Mouse (Mus musculus) midbrain, embryonic 10.5 days (tissue): ENCODE results near the gene Six4. TPM values are rescaled to one million over a fixed set of nuclear protein-coding genes. Genes with fewer than 3 reads are reported as not detected.
A peak's percentile ranks its signal among the peaks of the same experiment; 100 is the strongest.
"Not testable (repeated sequence)": the region's sequence is repeated elsewhere in the genome, so short reads cannot be mapped to it uniquely, and the experiment has no call there.

Experiments
- DNase-seq: peaks from one replicate; pipeline ENCODE4 v3.0.0-alpha.2; 2017; ENCODE audit warnings: low spot score
- H3K27ac ChIP-seq: fragments of 300-500 bp; sonication (generic); replicated peaks from 2 replicates; pipeline ENCODE4 v1.5.1; 2016; ENCODE audit warnings: mild to moderate bottlenecking
- H3K27me3 ChIP-seq: fragments of 300-500 bp; sonication (generic); 2 replicates; pipeline ENCODE4 v1.6.1; 2016; ENCODE audit warnings: low read depth, mild to moderate bottlenecking; ENCODE audit not compliant: poor library complexity, severe bottlenecking
- H3K36me3 ChIP-seq: fragments of 300-500 bp; sonication (generic); 2 replicates; pipeline ENCODE4 v1.6.1; 2016; ENCODE audit warnings: mild to moderate bottlenecking, moderate library complexity
- H3K4me1 ChIP-seq: fragments of 300-500 bp; sonication (generic); 2 replicates; pipeline ENCODE4 v1.6.1; 2016
- H3K4me3 ChIP-seq: fragments of 300-500 bp; sonication (generic); 2 replicates; pipeline ENCODE4 v1.5.1; 2016; ENCODE audit warnings: mild to moderate bottlenecking, moderate library complexity
- H3K9me3 ChIP-seq: fragments of 300-500 bp; sonication (generic); replicated peaks from 2 replicates; pipeline ENCODE4 v1.6.1; 2016; ENCODE audit warnings: mild to moderate bottlenecking
- WGBS: fragments of 180-500 bp; shearing (Covaris S2); methylation state at CpG from one replicate; pipeline ENCODE4 v1.1.7; 2016; 5-methylcytosine and 5-hydroxymethylcytosine counted together
- polyA plus RNA-seq: library from polyadenylated mRNA; unstranded; fragments of >200 nt; fragmentation: Nextera tagmentation; extraction: Ambion mirVana; gene quantifications from 2 replicates; pipeline ENCODE4 v1.2.1, GENCODE M21; 2016

Gene Six4
- polyA plus RNA-seq, 1 experiment from 2014 or later: 3.9 TPM

DNA sequence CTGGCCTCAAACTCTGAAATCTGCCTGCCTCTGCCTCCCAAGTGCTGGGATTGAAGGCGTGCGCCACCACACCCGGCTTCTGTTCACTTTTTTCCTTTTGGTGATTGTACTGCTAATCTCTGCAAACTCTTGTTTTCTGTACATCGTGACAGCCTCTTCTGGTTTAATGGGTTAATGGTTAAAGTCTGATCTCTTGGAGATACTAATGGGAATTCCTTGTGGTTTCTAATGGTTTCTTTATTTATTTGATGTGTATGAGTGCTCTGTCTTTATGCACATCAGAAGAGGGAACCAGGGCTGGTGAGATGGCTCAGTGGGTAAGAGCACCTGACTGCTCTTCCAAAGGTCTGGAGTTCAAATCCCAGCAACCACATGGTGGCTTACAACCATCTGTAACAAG lies 31.4 kb downstream of the Six4 start:
- H3K9me3 ChIP-seq, H3K27me3 ChIP-seq, DNase-seq, H3K4me1 ChIP-seq, H3K4me3 ChIP-seq, H3K36me3 ChIP-seq, H3K27ac ChIP-seq: not testable (repeated sequence)
- WGBS: 89% methylated on average over 4 of the region's 4 CpGs

DNA sequence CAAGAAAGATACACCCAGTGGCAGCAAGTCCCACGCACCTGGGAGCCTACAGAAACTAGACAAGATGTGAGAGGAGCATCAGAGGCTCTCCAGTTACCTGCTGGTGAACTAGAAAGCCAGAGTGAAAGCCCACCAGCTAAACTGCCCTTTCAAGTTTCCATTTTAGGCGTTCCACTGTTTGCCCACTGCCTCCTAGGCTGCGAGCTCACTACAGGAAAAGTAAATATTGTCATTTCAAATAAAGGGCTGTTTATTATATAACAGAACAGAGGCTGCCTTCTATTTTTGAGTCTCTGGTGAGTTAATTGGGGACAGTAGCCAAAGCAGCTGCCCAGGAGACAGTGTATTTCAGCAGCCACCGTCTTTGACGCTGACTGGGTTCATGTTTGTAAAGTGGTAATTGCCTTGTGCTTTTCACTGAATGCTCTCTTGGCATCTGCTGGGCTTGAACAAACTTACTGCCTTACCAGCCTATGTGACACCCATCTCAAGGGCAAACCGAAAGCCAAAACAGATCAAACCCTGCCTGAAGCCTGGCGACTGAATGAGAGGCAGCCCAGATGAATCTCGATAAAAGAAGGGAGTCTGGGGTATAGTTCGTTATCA lies 52.3 kb downstream of the Six4 start:
- Histone ChIP-seq H3K4me1 (no peaks in the 10 kb centered on the region), H3K27me3 (peaks cover 24% of the 10 kb centered on the region), H3K4me3 (no peak overlapping the region), H3K27ac (no peak overlapping the region), H3K9me3 (no peaks in the 10 kb centered on the region), H3K36me3 (no peaks in the 10 kb centered on the region)
- no peak for DNase-seq
- 65% methylated on average over 9 of the region's 9 CpGs for WGBS

DNA sequence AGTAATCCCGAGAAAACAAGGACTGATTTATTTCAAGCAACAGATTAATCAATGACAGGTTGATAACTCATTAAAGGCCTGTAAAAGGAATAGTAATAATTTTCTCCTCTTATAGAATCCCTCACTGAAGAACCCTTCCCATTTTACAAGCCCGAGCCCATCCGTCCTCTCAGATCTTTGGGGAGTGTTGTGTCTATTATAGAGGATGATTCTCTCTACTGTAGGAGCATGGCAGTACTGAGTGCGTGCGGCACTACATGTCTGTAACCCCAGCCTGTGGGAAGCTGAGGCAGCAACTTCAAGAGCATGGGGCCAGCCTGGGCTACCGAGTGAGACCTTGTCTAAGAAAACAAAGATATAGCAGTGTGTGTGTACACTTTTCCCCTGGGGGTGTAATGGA lies 55.8 kb downstream of the Six4 start:
- 94% methylated on average over 6 of the region's 6 CpGs for WGBS
- H3K4me3 ChIP-seq: no peak overlapping the region
- no peak overlapping the region for H3K27ac ChIP-seq
- H3K36me3 ChIP-seq: no peaks in the 10 kb centered on the region
- DNase-seq: no peak
- H3K9me3 ChIP-seq: no peaks in the 10 kb centered on the region
- peaks cover 58% of the 10 kb centered on the region for H3K27me3 ChIP-seq
- peaks cover 29% of the 10 kb centered on the region for H3K4me1 ChIP-seq

DNA sequence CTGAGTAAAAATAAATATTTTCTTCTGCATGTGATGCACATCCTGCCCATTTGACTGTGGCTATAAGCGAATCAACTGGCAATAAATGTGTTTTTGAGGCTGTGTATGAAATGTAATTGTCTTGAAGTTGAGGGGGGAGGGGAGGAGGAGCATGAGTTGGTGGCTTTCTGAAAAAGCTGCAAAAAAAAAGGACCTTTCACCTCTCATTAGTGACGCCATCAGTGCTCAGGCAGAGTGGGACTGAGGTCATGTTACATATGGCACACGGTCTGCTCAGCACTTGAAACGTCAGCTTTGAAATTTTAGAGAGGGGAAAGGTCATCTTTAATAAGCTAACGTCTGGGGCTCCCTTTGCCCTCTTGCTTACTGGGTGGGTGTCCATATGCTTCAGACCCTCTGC lies 57.8 kb downstream of the Six4 start:
- H3K36me3 ChIP-seq: no peaks in the 10 kb centered on the region
- 13% methylated on average over 5 of the region's 5 CpGs for WGBS
- no peak overlapping the region for H3K4me3 ChIP-seq
- H3K27ac ChIP-seq: no peak overlapping the region
- H3K27me3 ChIP-seq: peaks cover 78% of the 10 kb centered on the region
- H3K9me3 ChIP-seq: no peaks in the 10 kb centered on the region
- DNase-seq: no peak
- peaks cover 36% of the 10 kb centered on the region for H3K4me1 ChIP-seq

DNA sequence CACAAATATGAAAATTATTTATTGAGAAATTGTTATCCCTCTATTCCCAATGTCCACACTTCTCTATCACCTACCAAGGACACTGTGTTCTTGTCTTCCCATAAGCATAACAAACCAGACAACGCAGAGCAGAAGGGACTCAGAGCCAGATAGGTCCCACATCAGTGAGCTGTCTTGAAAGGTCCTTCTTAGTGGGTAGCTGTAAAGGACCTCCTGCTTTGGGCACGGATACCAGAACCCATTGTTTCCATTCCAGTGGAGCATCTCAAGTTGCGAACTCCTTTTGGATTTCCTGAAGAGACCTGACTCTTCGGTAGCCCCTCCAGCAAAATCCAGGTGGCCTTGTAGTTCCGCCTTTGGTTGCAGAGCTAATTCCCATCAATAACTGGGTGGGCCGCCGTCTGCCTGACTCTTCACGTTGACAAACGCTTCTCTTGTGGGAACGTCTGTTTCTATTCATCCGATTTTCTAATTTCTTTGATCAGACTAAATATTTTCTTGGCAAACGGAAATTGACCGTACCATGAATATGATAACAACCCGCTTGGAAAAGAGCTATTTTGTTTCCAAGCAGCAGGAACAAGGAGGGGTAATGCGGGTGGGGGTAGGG lies 58.6 kb downstream of the Six4 start:
- H3K4me1 ChIP-seq: peaks cover 36% of the 10 kb centered on the region

DNA sequence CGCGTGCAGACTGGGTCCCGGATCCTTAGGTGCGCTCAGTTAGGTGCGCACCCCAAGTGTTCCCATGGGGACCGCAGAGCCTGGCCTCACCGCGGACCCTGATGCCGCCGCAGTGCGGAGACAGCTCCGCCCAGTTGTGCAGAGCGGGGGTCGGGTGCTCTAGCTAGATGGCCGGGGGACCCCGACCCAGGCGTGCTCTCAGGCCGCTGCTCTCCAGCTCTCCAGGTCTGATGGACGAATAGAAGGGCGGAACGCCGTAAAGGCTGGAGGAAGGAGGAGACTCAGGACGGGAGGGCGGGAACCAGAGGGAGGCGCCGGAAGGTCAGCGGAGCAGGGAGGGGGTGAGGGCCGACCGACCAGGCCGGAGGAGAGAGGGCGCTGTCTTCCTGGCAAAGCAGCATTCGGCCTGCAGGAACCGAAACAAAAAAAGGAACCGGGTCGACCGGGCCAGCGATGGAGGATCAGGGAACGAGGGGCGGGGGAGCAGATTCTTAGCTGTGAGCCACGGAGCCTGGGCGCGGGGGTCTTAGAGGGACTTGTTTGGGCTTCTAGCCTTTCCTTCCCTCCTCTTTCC lies 59.5 kb downstream of the Six4 start, which contains the start of gene Six1:
Six1 (minus strand) TSS at position 220 of the 574 bp plus-strand sequence.
- no peaks in the 10 kb centered on the region for H3K9me3 ChIP-seq
- H3K27me3 ChIP-seq: peaks cover 95% of the 10 kb centered on the region
- no peaks in the 10 kb centered on the region for H3K36me3 ChIP-seq
- peaks cover 36% of the 10 kb centered on the region for H3K4me1 ChIP-seq
- under 1% methylated on average over 42 of the region's 42 CpGs for WGBS
- no peak within 1 kb of the TSS; the same call in 1 of the 2 replicates for H3K27ac ChIP-seq
- peak within 1 kb of the TSS; percentile 54 for H3K4me3 ChIP-seq
- DNase-seq: peak; percentile 87

More for the DNA sequence above, 58.6 kb downstream of the Six4 start:
- no peak overlapping the region for H3K27ac ChIP-seq
- no peak for DNase-seq
- no peaks in the 10 kb centered on the region for H3K9me3 ChIP-seq
- no peak overlapping the region for H3K4me3 ChIP-seq
- 9% methylated on average over 15 of the region's 15 CpGs for WGBS
- no peaks in the 10 kb centered on the region for H3K36me3 ChIP-seq
- peaks cover 86% of the 10 kb centered on the region for H3K27me3 ChIP-seq

DNA sequence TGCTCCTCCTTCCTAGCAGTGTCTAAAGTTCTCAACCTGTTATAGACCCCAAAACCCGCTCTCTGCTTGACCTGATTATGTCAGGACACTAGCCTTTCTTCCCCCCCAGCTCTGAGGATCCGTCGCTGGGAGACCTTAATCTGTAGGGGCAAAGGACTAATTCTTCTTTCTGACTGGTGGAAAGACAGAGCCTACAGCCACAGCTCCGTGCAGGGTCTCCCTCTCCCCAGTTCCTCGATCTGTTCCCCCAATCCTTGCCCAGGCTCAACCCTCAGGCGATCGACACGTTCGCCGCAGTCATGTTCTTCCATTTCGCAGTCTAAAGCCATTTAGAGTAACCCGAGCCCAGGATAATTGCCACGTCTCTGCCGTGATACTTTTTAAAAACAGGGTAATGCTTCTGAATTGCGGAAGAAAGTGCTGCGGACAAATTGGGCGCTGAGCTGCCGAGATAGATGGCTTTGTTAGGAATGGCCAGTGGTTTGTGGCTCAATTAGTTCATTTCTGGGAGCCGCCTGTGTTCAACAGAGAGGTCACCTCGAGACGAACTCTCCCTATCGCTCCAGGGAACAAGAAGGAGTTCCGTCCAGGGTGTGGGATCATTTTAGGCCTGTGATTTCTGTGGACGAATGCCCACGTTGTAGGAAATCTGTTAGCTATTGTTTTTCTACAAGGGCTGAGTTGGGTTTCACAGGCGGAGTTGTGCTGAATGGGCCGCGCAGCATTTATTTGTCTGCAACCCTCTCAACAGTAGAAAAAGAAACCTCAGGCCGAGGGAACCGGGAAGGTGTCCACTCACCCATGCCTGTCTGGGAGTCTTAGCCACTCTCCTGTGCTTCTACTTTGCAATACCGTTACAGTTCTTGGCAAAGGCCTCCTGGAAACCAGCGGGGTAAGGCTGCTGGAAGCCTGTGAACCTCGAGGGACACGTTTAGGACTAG lies 60.3 kb downstream of the Six4 start:
- Histone ChIP-seq H3K27me3 (peaks cover 100% of the 10 kb centered on the region), H3K27ac (no peak overlapping the region; the same call in 1 of the 2 replicates), H3K4me3 (peak overlapping the region; percentile 54), H3K36me3 (no peaks in the 10 kb centered on the region), H3K4me1 (peaks cover 36% of the 10 kb centered on the region), H3K9me3 (no peaks in the 10 kb centered on the region)
- WGBS: under 1% methylated on average over 34 of the region's 34 CpGs
- peak; percentile 55 for DNase-seq

DNA sequence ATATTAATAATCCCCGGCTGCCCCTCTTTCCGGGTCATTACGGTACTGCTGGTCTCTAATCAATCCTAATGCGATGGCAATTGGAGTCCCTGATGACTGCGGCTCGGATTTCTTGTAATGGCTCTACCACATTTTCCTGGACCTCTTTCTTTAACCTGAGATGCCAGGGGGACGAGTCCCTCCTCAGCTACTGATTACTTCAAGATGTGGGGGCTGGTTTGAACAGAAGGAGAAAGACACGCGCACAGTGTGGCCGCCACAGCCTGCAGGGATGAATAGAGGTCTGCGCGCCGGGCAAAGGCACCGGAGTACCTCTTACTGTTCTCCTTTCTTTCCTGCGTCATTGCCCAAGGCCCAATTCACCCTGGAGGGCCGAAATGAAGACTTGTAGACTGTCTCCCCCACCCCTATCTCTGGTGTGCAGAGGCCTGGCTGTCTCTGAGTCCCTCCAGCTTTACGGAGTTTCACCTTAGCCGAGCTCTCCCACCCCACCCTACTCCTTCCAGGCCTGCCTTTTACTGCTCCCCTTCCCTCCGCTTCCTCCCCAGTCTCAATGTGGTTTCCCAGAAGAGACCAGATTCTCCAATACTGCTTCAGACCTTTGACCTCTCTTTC lies 61.1 kb downstream of the Six4 start:
- WGBS: under 1% methylated on average over 19 of the region's 19 CpGs
- H3K9me3 ChIP-seq: no peaks in the 10 kb centered on the region
- peak overlapping the region; percentile 54; the same call in 1 of the 2 replicates for H3K4me3 ChIP-seq
- no peaks in the 10 kb centered on the region for H3K36me3 ChIP-seq
- peak; percentile 67 for DNase-seq
- H3K27me3 ChIP-seq: peaks cover 100% of the 10 kb centered on the region
- no peak overlapping the region for H3K27ac ChIP-seq
- peaks cover 36% of the 10 kb centered on the region for H3K4me1 ChIP-seq

DNA sequence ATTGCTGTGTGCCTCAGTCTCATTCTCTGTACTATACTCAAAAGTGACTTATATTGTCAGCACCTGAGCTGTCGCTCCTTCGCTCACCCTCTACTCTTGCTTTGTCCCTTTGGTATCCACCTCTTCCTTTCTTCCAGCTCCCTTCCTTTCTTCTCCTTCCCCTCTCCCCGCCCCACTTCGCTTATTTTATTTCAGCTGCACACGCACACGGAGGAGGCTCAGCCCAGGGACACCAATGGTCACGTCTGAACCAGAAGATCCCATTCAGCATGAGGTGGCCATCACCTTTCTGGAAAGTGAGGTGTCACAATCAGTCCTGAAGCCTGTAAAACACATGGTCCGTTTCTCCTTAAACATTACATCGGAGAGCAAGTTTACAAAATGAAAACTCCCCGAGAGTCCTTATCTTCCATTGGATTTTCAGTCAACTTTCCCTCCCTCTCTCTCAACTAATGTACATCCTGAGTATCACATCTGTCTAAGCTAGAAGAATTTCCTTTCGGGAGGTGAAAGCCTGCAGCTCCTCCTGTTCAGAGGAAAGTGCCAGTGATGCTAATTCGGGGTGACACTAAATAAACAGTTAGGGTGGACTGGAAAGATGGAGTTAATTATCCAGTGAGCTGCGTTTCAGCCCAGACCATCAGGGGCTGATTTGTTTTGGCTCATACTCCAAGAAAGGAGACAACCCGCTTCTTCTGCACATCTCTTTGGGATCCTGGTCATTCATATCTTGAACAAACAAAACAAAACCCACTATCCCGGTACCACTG lies 62.3 kb downstream of the Six4 start:
- no peaks in the 10 kb centered on the region for H3K36me3 ChIP-seq
- H3K4me1 ChIP-seq: peaks cover 48% of the 10 kb centered on the region
- H3K9me3 ChIP-seq: no peaks in the 10 kb centered on the region
- H3K27ac ChIP-seq: no peak overlapping the region
- H3K4me3 ChIP-seq: no peak overlapping the region
- WGBS: under 1% methylated on average over 15 of the region's 15 CpGs
- DNase-seq: peak; percentile 40
- H3K27me3 ChIP-seq: peaks cover 100% of the 10 kb centered on the region

DNA sequence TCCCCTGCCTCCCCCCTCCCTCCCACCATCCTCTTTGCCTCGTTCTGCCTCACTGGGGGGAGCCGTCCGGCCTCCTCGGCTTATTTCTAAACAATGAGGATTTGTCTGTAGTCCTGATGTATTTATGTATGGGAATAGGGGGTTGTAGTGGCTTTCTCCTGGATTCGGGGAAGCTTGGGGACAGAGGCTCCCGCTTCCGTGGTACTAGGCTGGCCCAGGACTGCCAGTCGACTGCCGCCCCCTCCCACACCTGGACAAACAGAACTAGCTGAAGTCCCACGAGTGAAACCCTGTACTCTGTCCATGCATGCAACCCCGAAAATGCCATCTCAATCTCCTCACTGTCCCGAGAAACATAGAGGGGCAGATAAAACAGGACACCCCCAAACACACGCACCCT lies 63.0 kb downstream of the Six4 start:
- H3K27ac ChIP-seq: no peak overlapping the region
- no peaks in the 10 kb centered on the region for H3K36me3 ChIP-seq
- H3K9me3 ChIP-seq: no peaks in the 10 kb centered on the region
- peaks cover 100% of the 10 kb centered on the region for H3K27me3 ChIP-seq
- WGBS: 2% methylated on average over 13 of the region's 13 CpGs
- peak; percentile 44 for DNase-seq
- peaks cover 53% of the 10 kb centered on the region for H3K4me1 ChIP-seq
- H3K4me3 ChIP-seq: no peak overlapping the region
